Mouse (Mus musculus): ENCODE results near the gene Trir.
A peak's percentile ranks its signal among the peaks of the same experiment; 100 is the strongest.

Gene Trir

GRCm38 (mm10) chr8:85026670-85027515 lies at the start of gene Trir:
Gene Trir (plus strand): TSS chr8:85026823.
- DNase-seq = peak; percentile 98 to 99

- peak; percentile 64 to 84 for DNase-seq
Observed at GRCm38 (mm10) chr8:84977435-84978247, 49.0 kb upstream of the Trir start.

- DNase-seq = peak; percentile 94 to 98
Observed at GRCm38 (mm10) chr8:84978248-84978940, 48.2 kb upstream of the Trir start, which contains the start of gene Junb. Gene Junb (minus strand): TSS chr8:84978718.

- DNase-seq = peak; percentile 95 to 98
Observed at GRCm38 (mm10) chr8:84979599-84980421, 46.8 kb upstream of the Trir start.

- peak; percentile 98 for DNase-seq
Observed at GRCm38 (mm10) chr8:84980622-84981358, 45.8 kb upstream of the Trir start.

GRCm38 (mm10) chr8:84981644-84982498 lies 44.8 kb upstream of the Trir start:
- peak; percentile 58 to 84 for DNase-seq

- DNase-seq = no peak
Observed at GRCm38 (mm10) chr8:84982499-84983011, 44.1 kb upstream of the Trir start.

GRCm38 (mm10) chr8:84984294-84985048 lies 42.2 kb upstream of the Trir start:
- peak; percentile 70 to 91 for DNase-seq

GRCm38 (mm10) chr8:84985049-84985683 lies 41.5 kb upstream of the Trir start:
- peak in 1 of 2 experiments; percentile 22 for DNase-seq

GRCm38 (mm10) chr8:84985684-84986378 lies 40.8 kb upstream of the Trir start:
- DNase-seq = peak; percentile 97 to 98

- no peak for DNase-seq
Observed at GRCm38 (mm10) chr8:84986379-84986945, 40.2 kb upstream of the Trir start.

GRCm38 (mm10) chr8:84987388-84987787 lies 39.2 kb upstream of the Trir start:
- no peak for DNase-seq

- no peak for DNase-seq
Observed at GRCm38 (mm10) chr8:84987903-84988302, 38.7 kb upstream of the Trir start.

GRCm38 (mm10) chr8:84989311-84989731 lies 37.3 kb upstream of the Trir start:
- peak; percentile 92 to 96 for DNase-seq

- peak; percentile 94 to 97 for DNase-seq
Observed at GRCm38 (mm10) chr8:84989810-84990209, 36.8 kb upstream of the Trir start.

- DNase-seq = peak; percentile 98 to 99
Observed at GRCm38 (mm10) chr8:84990349-84990748, 36.3 kb upstream of the Trir start, which contains the start of gene Hook2. Gene Hook2 (plus strand): TSS chr8:84990603.

GRCm38 (mm10) chr8:84990836-84991235 lies 35.8 kb upstream of the Trir start:
- peak; percentile 95 to 98 for DNase-seq

- DNase-seq = no peak
Observed at GRCm38 (mm10) chr8:84994375-84994774, 32.2 kb upstream of the Trir start.
